Mouse (Mus musculus) C2C12 (cell line): ENCODE measurements around the gene Mroh2a.

Experiments used
- CEBPB ChIP-seq: IDR thresholded peaks from one replicate; pipeline ENCODE4 v1.6.1; 2011; ENCODE audit warnings: low read depth, mild to moderate bottlenecking, control low read depth, moderate library complexity
- CTCF ChIP-seq: IDR thresholded peaks from one replicate; pipeline ENCODE4 v1.5.1; 2011; ENCODE audit not compliant: control insufficient read depth, insufficient read depth, insufficient read length
- FOSL1 ChIP-seq: IDR thresholded peaks from one replicate; pipeline ENCODE4 v1.8.0; 2011; ENCODE audit warnings: mild to moderate bottlenecking, low read length; ENCODE audit not compliant: poor library complexity, insufficient read depth, severe bottlenecking
- MAX ChIP-seq: IDR thresholded peaks from one replicate; pipeline ENCODE4 v1.6.1; 2011; ENCODE audit warnings: mild to moderate bottlenecking, control low read depth
- MYOD1 ChIP-seq: IDR thresholded peaks from one replicate; pipeline ENCODE4 v1.6.1; 2011; ENCODE audit warnings: low read depth; ENCODE audit not compliant: control insufficient read depth, insufficient read length
- MYOG ChIP-seq: IDR thresholded peaks from one replicate; pipeline ENCODE4 v1.6.1; 2011; ENCODE audit not compliant: control insufficient read depth, insufficient read length; ENCODE audit errors: extremely low read depth
- USF1 ChIP-seq: IDR thresholded peaks from one replicate; pipeline ENCODE4 v1.6.1; 2011; ENCODE audit warnings: low read depth, mild to moderate bottlenecking, control low read depth, moderate library complexity

- TF ChIP-seq CTCF, result no peak
- TF ChIP-seq CEBPB, result no peak
- TF ChIP-seq MAX, result no peak
- no peak for TF ChIP-seq USF1
- TF ChIP-seq MYOD1, result no peak
- TF ChIP-seq MYOG, result no peak
- no peak for TF ChIP-seq FOSL1
These were observed 37.0 kb downstream of the Mroh2a start for GRCm38 (mm10) chr1:88263778-88264177.
